Mouse (Mus musculus): ENCODE results near the gene Olfr948. TPM values are rescaled to one million over a fixed set of nuclear protein-coding genes. Genes with fewer than 3 reads are reported as not detected.

Olfr948 gene
- polyA plus RNA-seq (2012; ENCODE audit: insufficient read depth, low replicate concordance) = not detected in 2 replicates

- no peaks in the 10 kb centered on the region for H3K4me1 ChIP-seq
- H3K9me3 ChIP-seq = peaks cover 7% of the 10 kb centered on the region; the same call in 1 of the 2 replicates
- no peak within 1 kb of the TSS for H3K4me3 ChIP-seq (replicated peaks)
- TF ChIP-seq GATA1 (IDR thresholded peaks at IDR 0.05; ENCODE audit: borderline replicate concordance, low read length) (no peak), FLI1 (IDR thresholded peaks at IDR 0.05; ENCODE audit: low read length) (no peak)
- H3K36me3 ChIP-seq (replicated peaks; ENCODE audit: low read length) = no peaks in the 10 kb centered on the region
- H3K27me3 ChIP-seq (replicated peaks) = no peaks in the 10 kb centered on the region
Observed at GRCm38 (mm10) chr9:39325945-39326344, at the start of gene Olfr948. TSS of gene Olfr948 (minus strand) at chr9:39326045.

GRCm38 (mm10) chr9:39287136-39287535, 38.7 kb downstream of the Olfr948 start:
- H3K36me3 ChIP-seq (replicated peaks; ENCODE audit: low read length) = no peaks in the 10 kb centered on the region
- no peak for TF ChIP-seq FLI1 (IDR thresholded peaks at IDR 0.05; ENCODE audit: low read length)
- TF ChIP-seq GATA1 (IDR thresholded peaks at IDR 0.05; ENCODE audit: borderline replicate concordance, low read length) = no peak
- H3K9me3 ChIP-seq = 0 out of 2 replicates have a peak, but pooled peaks cover 4% of the 10 kb centered on the region
- no peak overlapping the region for H3K4me3 ChIP-seq (replicated peaks)
- H3K27me3 ChIP-seq (replicated peaks) = no peaks in the 10 kb centered on the region
- no peaks in the 10 kb centered on the region for H3K4me1 ChIP-seq

- H3K9me3 ChIP-seq = no peaks in the 10 kb centered on the region
- H3K4me3 ChIP-seq (replicated peaks) = no peak within 1 kb of the TSS
- no peaks in the 10 kb centered on the region for H3K36me3 ChIP-seq (replicated peaks; ENCODE audit: low read length)
- TF ChIP-seq GATA1 (IDR thresholded peaks at IDR 0.05; ENCODE audit: borderline replicate concordance, low read length) (no peak), FLI1 (IDR thresholded peaks at IDR 0.05; ENCODE audit: low read length) (no peak)
- H3K27me3 ChIP-seq (replicated peaks) = no peaks in the 10 kb centered on the region
- H3K4me1 ChIP-seq = no peaks in the 10 kb centered on the region
Observed at GRCm38 (mm10) chr9:39276718-39277117, 49.1 kb downstream of the Olfr948 start, which contains the start of gene Olfr945. TSS of gene Olfr945 (minus strand) at chr9:39276818.

Other genes starting within 250 kb of the Olfr948 start
- gene Olfr938, start 247.2 kb downstream of the Olfr948 start, polyA plus RNA-seq (2012; ENCODE audit: insufficient read depth, low replicate concordance) = not detected in 2 replicates
- gene Olfr27, start 197.9 kb downstream of the Olfr948 start, polyA plus RNA-seq (2012; ENCODE audit: insufficient read depth, low replicate concordance) = not detected in 2 replicates
- not detected in 2 replicates for gene Olfr943, start 159.7 kb downstream of the Olfr948 start, polyA plus RNA-seq (2012; ENCODE audit: insufficient read depth, low replicate concordance)
- not detected in 2 replicates for gene Olfr944, start 124.1 kb downstream of the Olfr948 start, polyA plus RNA-seq (2012; ENCODE audit: insufficient read depth, low replicate concordance)
- gene Olfr1537, start 76.1 kb downstream of the Olfr948 start, polyA plus RNA-seq (2012; ENCODE audit: insufficient read depth, low replicate concordance) = not detected in 2 replicates
- not detected in 2 replicates for gene Olfr945, start 49.2 kb downstream of the Olfr948 start, polyA plus RNA-seq (2012; ENCODE audit: insufficient read depth, low replicate concordance)
- gene Olfr951, start 61.4 kb upstream of the Olfr948 start, polyA plus RNA-seq (2012; ENCODE audit: insufficient read depth, low replicate concordance) = not detected in 2 replicates
- not detected in 2 replicates for gene Olfr952, start 101.1 kb upstream of the Olfr948 start, polyA plus RNA-seq (2012; ENCODE audit: insufficient read depth, low replicate concordance)
- gene Olfr954, start 130.7 kb upstream of the Olfr948 start, polyA plus RNA-seq (2012; ENCODE audit: insufficient read depth, low replicate concordance) = 0.04 TPM in 1 of 2 replicates, not detected in the other
- gene Olfr955, start 145.9 kb upstream of the Olfr948 start, polyA plus RNA-seq (2012; ENCODE audit: insufficient read depth, low replicate concordance) = not detected in 2 replicates
- gene Olfr44, start 167.9 kb upstream of the Olfr948 start, polyA plus RNA-seq (2012; ENCODE audit: insufficient read depth, low replicate concordance) = not detected in 2 replicates
- not detected in 2 replicates for gene Olfr957, start 189.8 kb upstream of the Olfr948 start, polyA plus RNA-seq (2012; ENCODE audit: insufficient read depth, low replicate concordance)
- not detected in 2 replicates for gene Olfr958, start 228.0 kb upstream of the Olfr948 start, polyA plus RNA-seq (2012; ENCODE audit: insufficient read depth, low replicate concordance)
- gene Olfr959, start 249.5 kb upstream of the Olfr948 start, polyA plus RNA-seq (2012; ENCODE audit: insufficient read depth, low replicate concordance) = not detected in 2 replicates

Measured in megakaryocyte, embryonic 14.5 days (primary cell).